Mouse (Mus musculus) left cerebral cortex, adult 8-10 months (tissue): ENCODE measurements around the gene Atp5j2. TPM values are rescaled to one million over a fixed set of nuclear protein-coding genes. Genes with fewer than 3 reads are reported as not detected.

Experiments
- total RNA-seq, 4 experiments: library from RNA; stranded (reverse); gene quantifications; 2 replicates each; pipeline ENCODE4 v1.2.4; 2022

Atp5j2 gene
- total RNA-seq, 4 experiments from 2014 or later, result 243 to 395 (median 326) TPM

Other genes starting within 250 kb of the Atp5j2 start
- gene Smurf1, start 226.2 kb downstream of the Atp5j2 start, total RNA-seq, result 10 to 100 TPM; 32.4 to 38.4 (median 37.2) TPM
- gene Gm4871, start 159.3 kb downstream of the Atp5j2 start, total RNA-seq, result not detected
- gene 1700018F24Rik, start 149.1 kb downstream of the Atp5j2 start, total RNA-seq, result not detected
- gene Arpc1a, start 108.2 kb downstream of the Atp5j2 start, total RNA-seq, result 100 to 1,000 TPM; 213 to 219 (median 216) TPM
- gene Kpna7, start 108.0 kb downstream of the Atp5j2 start, total RNA-seq, result not detected
- gene Arpc1b, start 77.8 kb downstream of the Atp5j2 start, total RNA-seq, result 10 to 100 TPM; 17.4 to 47.4 (median 23.9) TPM
- 100 to 1,000 TPM in 1 of 4 experiments, 10 to 100 TPM in 3; 77.5 to 101 (median 86.1) TPM for gene Pdap1, start 51.8 kb downstream of the Atp5j2 start, total RNA-seq
- gene Bud31, start 51.7 kb downstream of the Atp5j2 start, total RNA-seq, result 10 to 100 TPM; 70.3 to 76.5 (median 74.1) TPM
- gene Ptcd1, start 25.0 kb downstream of the Atp5j2 start, total RNA-seq, result 10 to 100 TPM; 20.2 to 23.4 (median 21.8) TPM
- 10 to 100 TPM; 19.2 to 25.9 (median 22.6) TPM for gene Cpsf4, start 24.8 kb downstream of the Atp5j2 start, total RNA-seq
- 10 to 100 TPM; 13.3 to 14.3 (median 14.0) TPM for gene Zkscan14, start 9.8 kb upstream of the Atp5j2 start, total RNA-seq
- 10 to 100 TPM; 10.4 to 12.2 (median 10.9) TPM for gene Zkscan5, start 12.5 kb upstream of the Atp5j2 start, total RNA-seq
- gene Zfp655, start 39.7 kb upstream of the Atp5j2 start, total RNA-seq, result 10 to 100 TPM; 31.6 to 35.8 (median 31.9) TPM
- gene Zscan25, start 88.4 kb upstream of the Atp5j2 start, total RNA-seq, result 10 to 100 TPM; 18.5 to 24.1 (median 22.5) TPM
- gene Cyp3a57, start 153.2 kb upstream of the Atp5j2 start, total RNA-seq, result under 1 TPM; 0.30 to 0.48 (median 0.34) TPM